Mouse (Mus musculus): ENCODE measurements around the gene Slc37a1.

The Slc37a1 gene

DNA sequence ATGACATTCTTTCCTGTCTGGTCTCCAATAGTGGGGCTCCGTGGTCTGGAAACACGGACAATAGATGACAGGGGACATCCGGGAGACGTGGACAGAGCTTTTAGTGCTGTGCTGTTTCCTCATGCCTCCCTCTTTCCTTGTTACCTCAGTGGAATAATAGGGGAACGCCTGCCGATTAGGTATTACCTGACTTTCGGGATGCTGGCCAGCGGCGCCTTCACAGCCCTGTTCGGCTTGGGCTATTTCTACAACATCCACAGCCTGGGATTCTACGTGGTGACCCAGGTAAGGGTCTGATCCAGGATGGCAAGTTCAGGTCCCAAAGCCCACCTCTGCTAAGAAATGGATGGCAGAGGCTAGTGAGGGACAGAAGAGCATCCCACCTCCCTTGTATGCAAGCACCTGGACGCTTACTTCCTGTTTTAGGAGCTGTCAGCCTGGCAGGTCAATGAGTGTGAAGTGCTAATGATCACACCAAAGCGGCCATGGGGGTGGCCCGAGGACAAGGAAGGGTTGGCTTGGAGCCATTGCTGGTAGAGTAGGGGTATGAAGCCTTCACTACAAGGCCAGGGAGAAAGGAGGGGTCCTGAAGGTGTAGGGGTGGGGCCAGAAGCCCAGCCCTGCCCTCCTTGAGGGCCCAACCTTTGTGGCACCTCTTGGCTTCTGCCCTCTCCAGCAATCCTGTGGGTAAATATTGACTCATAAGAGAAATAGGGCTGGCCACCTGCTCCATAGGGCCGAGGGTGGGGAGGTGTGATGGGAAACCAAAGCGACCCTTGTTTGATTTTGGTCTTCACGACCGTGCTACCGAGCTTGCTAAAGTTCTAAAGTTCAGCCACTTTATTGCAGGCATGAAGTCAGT is 32.5 kb downstream of the Slc37a1 start:
- DNase-seq (ENCODE audit: low spot score) = no peak

DNA sequence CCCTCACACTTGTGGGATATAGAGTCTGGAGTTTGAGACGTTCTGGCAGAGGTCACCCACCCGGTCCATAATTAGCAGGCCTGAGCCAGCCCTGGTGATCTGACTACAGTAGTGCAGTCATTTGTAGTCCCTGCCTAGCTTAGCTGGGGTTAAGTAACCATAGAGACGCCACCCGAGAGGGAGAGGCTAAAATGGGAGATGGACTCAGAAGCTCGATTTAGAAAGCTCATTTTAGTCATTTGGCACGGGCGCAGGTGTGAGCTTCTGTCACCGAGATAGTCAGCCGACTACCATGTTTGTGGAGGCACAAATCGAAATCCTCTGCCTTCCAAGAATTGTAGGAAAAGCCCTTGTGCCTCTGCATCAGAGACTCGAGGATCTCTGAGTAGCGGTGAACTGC is 34.8 kb downstream of the Slc37a1 start:
- no peak for DNase-seq (ENCODE audit: low spot score)

GRCm38 (mm10) chr17:31322446-31322845 is 35.9 kb downstream of the Slc37a1 start:
- no peak for DNase-seq (ENCODE audit: low spot score)

DNA sequence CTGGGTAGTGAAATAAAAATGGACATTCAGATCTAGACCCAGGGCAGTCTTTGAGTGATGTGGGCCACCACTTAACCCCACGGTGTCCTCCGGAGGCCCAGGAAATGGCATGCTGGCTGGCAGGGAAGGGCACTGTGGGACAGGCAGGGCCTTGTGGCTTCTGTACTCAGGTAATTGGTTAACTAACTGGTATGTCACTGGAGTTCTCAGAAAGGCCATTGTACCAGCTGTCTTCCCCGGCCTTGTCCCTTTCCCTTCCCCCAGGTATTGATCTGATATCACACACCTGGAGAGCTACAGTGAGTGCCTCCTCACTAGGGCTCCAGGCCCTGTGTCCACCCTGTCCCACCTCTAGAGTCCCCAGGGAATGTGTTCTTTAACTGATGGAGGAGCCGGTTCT is 36.8 kb downstream of the Slc37a1 start:
- no peak for DNase-seq (ENCODE audit: low spot score)

GRCm38 (mm10) chr17:31324227-31324626 is 37.6 kb downstream of the Slc37a1 start:
- DNase-seq (ENCODE audit: low spot score) = no peak

DNA sequence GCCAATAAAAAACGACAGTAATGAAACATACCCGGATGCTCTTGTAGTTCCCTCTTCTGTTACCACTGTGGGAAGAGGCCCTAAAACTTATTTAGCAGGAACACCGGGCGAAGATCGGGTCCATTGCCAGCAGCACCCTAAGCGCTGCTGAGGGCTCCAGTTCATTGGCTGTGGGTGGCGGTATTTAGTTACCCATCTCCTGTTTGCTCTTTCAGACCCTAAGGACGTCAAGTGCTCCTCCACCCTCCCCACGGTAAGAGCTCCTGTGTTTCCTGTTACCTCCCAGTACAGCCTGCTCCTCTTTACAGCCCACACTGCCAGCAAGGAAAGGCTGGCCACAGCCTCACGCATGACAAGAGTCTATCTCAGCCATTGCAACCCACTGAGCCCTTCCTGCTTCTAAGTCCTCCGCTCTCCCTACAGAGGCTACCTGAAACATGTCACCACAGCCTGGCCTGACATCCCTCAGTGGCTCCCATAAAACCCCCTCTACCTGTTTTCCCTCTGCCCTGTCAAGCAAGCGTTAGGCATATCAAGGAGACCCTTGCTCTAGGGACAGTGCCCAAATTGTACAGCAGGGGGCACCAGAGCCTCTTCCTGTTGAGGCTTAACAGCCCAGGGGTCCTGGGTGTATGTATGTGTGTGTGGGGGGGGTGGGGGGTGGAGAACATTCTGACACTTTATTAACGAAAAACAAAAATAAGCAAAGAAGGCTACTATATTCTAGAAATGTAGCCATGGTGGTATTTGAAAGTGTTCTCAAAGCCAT is 39.0 kb downstream of the Slc37a1 start:
- DNase-seq (ENCODE audit: low spot score) = peak; percentile 84

DNA sequence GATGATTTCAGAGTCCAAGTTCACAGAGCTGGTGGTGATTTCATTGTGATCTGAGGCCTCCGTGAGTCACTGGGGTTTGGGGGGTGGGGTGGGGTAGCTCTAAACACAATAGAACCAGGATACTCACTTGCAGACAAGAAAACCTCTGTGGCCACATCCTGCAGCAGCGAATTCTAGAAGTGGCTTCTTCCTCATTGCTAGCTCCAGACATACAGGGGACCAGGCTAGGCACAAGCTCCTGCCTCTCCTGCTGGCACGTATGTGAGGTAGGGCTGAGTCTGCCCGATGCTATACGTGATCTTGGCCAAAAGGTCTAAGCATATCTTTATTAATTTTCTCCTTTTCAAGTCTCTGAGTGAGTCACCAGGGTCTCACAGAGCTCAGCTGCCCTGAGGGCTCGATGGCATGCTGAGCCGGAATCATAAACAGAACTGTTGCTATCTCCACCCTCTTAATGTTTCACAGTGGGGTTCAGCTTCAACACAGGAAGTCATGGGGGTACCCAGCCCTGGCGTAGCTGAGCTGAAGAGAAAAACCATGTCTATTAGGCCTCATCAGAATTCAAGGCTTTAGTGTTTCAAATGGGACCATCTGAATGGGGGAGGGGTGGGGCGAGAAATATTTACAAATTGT is 39.7 kb downstream of the Slc37a1 start:
- DNase-seq (ENCODE audit: low spot score) = no peak

GRCm38 (mm10) chr17:31328466-31328865 is 41.9 kb downstream of the Slc37a1 start:
- DNase-seq (ENCODE audit: low spot score) = no peak

DNA sequence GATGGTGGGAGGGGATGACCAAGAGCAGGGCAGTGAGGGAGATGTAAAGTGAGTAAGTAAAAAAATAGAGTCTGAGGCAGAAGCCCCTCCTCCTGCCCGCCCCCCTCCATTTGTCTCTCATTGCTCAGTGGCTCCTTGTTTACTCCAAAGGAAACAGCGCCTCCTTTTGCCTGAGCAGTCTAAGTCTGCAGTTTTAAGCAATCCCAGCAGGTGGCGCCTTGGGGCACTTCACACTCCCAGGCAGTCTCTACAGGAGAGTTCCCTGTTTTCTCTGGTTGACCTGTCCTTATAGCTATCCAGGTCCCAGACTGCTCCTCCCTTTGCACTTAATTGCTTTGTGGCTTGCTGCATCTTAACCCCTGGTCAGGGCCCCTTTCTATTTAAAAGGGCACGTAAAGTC is 44.0 kb downstream of the Slc37a1 start:
- peak; percentile 83 for DNase-seq (ENCODE audit: low spot score)

DNA sequence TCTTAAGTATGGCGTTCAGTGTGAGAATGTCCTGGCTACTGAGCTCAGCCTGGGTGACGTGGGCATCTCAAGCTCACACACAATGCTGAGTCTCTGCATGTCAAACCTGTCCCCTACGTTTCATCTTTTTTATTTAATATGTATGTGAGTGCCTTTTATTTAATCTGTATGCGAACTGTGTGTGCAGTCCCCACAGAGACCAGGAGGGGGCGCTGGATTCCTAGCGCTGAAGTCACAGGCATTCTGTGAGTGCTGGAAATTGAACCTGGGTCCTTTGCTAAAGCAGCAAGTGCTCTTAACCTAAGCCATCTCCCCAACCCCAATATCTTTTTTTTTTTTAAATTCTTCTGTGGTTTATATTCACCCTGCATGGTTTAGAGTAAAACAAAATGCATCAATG is 44.7 kb downstream of the Slc37a1 start:
- no peak for DNase-seq (ENCODE audit: low spot score)

DNA sequence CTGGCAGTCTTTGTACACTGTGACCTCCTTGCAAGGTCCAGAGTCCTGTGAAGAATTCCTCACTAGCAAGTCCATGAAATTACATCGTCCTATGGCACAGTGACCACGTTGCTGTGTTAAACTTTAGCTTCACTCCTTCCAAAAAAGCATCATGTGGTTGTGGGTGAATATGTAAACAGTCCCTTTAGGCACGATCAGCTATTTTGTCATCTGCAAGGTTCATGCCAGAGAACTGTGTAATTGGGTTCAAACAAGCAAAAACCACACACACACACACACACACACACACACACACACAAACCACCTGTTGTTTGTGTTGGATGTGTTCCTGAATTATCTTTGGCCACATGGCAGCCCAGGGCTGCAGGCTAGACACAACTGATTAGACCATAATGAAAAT is 45.3 kb downstream of the Slc37a1 start:
- no peak for DNase-seq (ENCODE audit: low spot score)

- peak; percentile 50 for DNase-seq (ENCODE audit: low spot score)
Measured at GRCm38 (mm10) chr17:31332333-31332732, 45.7 kb downstream of the Slc37a1 start.

DNA sequence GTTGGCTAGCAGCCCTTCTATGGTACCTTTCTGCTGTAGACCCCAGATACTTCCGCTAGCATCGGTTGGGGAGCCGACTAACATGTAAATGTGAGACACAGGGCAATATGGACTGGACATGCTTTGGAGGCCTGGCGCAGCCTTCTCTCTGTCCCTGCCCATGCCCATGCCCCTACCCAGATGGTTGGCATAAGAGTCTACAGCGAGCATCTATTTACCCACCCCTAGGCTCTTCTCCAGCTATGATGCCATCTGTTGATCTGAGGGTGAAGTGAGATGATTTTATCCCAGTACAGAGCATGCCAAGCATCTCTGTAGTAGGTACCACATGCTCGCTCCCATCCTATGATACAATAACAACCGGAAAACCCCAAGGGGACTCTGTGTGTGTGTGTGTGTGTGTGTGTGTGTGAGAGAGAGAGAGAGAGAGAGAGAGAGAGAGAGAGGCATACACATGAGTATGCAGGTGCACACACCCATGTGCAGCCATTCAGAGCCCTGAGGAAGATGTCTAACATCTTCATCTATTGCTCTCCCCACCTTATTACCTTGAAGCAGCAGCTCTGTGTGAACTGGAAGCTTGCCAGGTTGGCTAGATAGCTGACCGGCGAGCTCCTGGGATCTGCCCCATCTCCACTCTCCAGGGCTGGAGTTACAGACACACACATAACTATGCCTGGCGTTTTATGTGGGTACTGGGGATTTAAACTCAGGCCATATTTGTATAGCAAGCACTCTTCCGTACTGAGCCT is 48.1 kb downstream of the Slc37a1 start:
- no peak for DNase-seq (ENCODE audit: low spot score)

DNA sequence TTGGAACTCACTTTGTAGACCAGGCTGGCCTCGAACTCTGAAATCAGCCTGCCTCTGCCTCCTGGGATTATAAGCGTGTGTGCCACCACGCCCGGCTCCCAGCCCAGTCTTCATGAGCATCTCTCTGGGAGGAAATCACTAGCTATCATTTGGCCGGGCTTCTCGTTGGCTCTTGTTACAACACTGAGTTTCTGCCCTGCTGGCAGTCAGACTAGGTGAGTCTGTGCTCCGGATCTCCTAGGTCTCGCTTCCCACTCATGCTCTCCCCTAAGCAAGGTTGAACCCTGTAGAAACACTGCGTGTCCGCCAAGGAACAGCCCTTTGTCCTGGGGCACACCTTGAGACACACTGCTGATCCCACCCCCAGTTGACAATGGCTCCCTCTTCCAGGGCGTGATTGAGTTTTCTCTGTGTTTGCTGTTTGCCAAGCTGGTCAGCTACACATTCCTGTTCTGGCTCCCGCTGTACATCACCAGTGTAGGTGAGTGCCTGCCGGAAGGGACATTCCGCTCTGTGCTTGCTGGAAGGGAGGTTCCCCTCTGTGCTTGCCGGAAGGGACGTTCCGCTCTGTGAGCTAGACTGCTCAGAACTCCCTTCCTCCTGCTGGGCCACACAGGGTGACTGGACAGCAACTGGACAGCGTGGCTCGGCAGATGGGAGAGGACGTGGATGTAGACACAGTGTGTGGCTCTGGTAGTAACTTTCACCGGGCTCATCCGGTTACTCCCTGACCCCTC is 48.9 kb downstream of the Slc37a1 start:
- DNase-seq (ENCODE audit: low spot score) = no peak

DNA sequence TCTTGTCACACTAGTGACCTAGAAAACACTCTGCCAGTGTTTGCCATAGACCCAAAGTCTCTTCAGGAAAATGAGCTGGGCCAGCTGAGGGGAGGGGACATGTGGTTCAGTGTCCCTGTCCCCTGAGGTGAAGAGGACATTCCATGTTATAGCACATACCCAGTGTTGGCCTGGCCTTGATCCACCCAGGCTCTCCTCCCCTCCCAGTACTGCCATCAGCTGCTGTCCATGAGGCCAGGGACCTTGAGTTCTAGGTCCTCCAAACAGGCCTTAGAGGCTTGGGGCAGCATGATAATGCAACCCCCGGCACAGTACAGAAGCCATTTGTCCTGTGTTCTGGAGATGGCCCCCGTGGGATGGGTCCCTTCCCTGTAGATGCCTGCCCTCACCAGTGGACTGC is 53.2 kb downstream of the Slc37a1 start:
- DNase-seq (ENCODE audit: low spot score) = no peak

GRCm38 (mm10) chr17:31342191-31342590 is 55.6 kb downstream of the Slc37a1 start:
- DNase-seq (ENCODE audit: low spot score) = peak; percentile 29

GRCm38 (mm10) chr17:31344172-31344801 is 57.7 kb downstream of the Slc37a1 start:
- peak; percentile 80 for DNase-seq (ENCODE audit: low spot score)

- DNase-seq (ENCODE audit: low spot score) = no peak
Measured at GRCm38 (mm10) chr17:31344816-31345215, 58.2 kb downstream of the Slc37a1 start.

GRCm38 (mm10) chr17:31348129-31348528 is 61.5 kb downstream of the Slc37a1 start:
- DNase-seq (ENCODE audit: low spot score) = no peak

GRCm38 (mm10) chr17:31349388-31349787 is 62.8 kb downstream of the Slc37a1 start:
- no peak for DNase-seq (ENCODE audit: low spot score)

DNA sequence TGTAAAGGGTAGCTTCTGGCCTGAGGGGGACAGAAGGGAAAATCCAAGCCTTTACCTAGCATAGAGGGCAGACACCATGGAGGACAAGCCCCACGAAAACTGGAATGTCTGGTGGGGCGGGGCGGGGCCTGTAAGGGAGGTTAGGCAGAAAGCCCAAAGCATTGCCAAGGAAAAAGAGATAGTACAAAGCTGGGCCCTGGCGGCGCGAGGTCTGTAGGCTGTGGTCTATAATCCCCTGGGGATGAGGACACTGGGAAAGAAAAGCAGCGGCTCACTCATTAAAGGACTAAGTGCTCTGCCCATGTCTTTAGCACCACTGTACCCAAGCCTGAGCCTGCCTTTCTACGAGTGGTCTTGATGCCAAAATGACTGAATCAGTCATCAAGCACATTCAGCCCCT is 65.4 kb downstream of the Slc37a1 start:
- no peak for DNase-seq (ENCODE audit: low spot score)
